Mouse (Mus musculus) olfactory bulb, adult 2 months (tissue): ENCODE results near the gene Homer2. TPM values are rescaled to one million over a fixed set of nuclear protein-coding genes. Genes with fewer than 3 reads are reported as not detected.

Experiments
- H3K27ac ChIP-seq: fragments of 200-500 bp; 2 replicates; pipeline ENCODE4 v1.5.1; 2012; ENCODE audit warnings: low read depth, low read length; ENCODE audit not compliant: insufficient read depth
- H3K4me1 ChIP-seq: fragments of 200-500 bp; 2 replicates; pipeline ENCODE4 v1.6.1; 2012; ENCODE audit warnings: low read length; ENCODE audit not compliant: control insufficient read depth, insufficient read depth
- H3K4me3 ChIP-seq: fragments of 200-500 bp; 2 replicates; pipeline ENCODE4 v1.5.1; 2012; ENCODE audit warnings: mild to moderate bottlenecking, low read depth, low read length, moderate library complexity; ENCODE audit not compliant: insufficient read depth
- CTCF ChIP-seq: fragments of 200-500 bp; IDR thresholded peaks from 2 replicates; pipeline ENCODE4 v1.5.1; 2012; ENCODE audit warnings: low read depth, mild to moderate bottlenecking, low read length, moderate library complexity; ENCODE audit not compliant: insufficient read depth
- POLR2A ChIP-seq: fragments of 200-500 bp; IDR thresholded peaks from 2 replicates; pipeline ENCODE4 v1.6.1; 2012; ENCODE audit warnings: mild to moderate bottlenecking, low read depth, low read length, moderate library complexity; ENCODE audit not compliant: insufficient read depth
- WGBS: fragments of 180-500 bp; shearing (Covaris S2); methylation state at CpG from one replicate; pipeline ENCODE4 v1.1.7; 2018; 5-methylcytosine and 5-hydroxymethylcytosine counted together
- polyA plus RNA-seq: library from polyadenylated mRNA; stranded (reverse); fragments of >200 nt; gene quantifications from 2 replicates; pipeline ENCODE4 v1.2.4, GENCODE M21; 2012; ENCODE audit warnings: low replicate concordance; ENCODE audit not compliant: missing spikeins, insufficient read depth, insufficient read length

Gene Homer2
- polyA plus RNA-seq, 1 experiment = not detected

DNA sequence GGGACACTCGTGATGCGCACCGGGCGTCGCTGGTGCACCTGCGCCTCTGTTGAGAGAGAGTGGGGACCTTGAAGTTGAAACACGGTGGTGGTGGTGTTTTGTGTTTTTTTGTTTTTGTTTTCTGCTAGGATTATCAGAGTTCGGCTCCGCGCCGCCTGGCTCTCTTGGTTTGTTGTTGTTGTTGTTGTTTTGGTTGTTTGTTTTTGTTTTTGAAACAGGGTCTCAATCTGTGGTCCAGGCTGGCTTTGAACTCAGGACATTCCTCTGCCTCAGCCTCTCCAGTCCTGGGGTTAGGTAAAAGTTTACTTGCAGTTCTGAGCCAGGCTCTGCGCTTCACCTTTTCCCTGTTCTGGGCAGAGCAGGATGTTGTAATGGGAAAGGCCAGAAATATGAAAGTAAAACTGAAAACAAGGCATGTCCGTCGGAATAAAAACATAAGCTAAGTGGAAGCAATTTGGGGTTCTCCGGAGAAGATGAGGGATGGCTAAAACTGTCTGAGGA lies 135.3 kb downstream of the Homer2 start:
- H3K27ac ChIP-seq = peak overlapping the region; percentile 94; the same call in 1 of the 2 replicates
- WGBS = 6% methylated on average over 15 of the region's 15 CpGs
- TF ChIP-seq CTCF = no peak
- no peak for TF ChIP-seq POLR2A
- H3K4me1 ChIP-seq = peaks cover 8% of the 10 kb centered on the region; the same call in 1 of the 2 replicates
- H3K4me3 ChIP-seq = peak overlapping the region; percentile 98

GRCm38 (mm10) chr7:81571108-81571940 lies 136.0 kb downstream of the Homer2 start, which contains the start of gene Whamm:
Whamm (plus strand) TSS chr7:81571266.
- peak; percentile 89 for TF ChIP-seq POLR2A
- no peak for TF ChIP-seq CTCF
- Histone ChIP-seq H3K27ac (peak within 1 kb of the TSS; percentile 94), H3K4me3 (peak within 1 kb of the TSS; percentile 98), H3K4me1 (peaks cover 7% of the 10 kb centered on the region; the same call in 1 of the 2 replicates)
- WGBS = under 1% methylated on average over 96 of the region's 96 CpGs

- peak overlapping the region; percentile 98 for H3K4me3 ChIP-seq
- WGBS = 2% methylated on average over 5 of the region's 5 CpGs
- TF ChIP-seq CTCF (no peak), POLR2A (no peak)
- H3K27ac ChIP-seq = 0 out of 2 replicates have a peak overlapping the region, but pooled peaks have one; percentile 8
- H3K4me1 ChIP-seq = peaks cover 6% of the 10 kb centered on the region; the same call in 1 of the 2 replicates
Measured at GRCm38 (mm10) chr7:81570752-81571107, 136.6 kb downstream of the Homer2 start.

DNA sequence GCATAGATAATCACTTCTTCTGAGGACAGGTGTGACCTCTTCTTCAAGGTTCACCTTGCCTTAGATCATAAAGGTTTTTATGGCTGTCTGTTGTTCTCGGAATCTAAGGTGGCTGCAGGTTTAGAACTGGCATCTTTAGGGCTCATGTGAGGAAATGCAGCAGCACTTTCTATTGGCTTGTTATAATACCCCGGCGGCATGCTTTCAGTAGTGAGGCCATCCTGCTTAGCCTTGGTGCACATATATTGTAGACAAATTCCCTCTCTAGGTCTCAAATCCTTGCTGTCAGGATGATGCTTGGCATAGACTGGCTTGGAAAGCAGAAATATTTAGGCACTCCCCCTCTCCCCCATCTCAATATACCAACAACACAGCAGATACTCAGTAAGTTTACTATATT lies 137.1 kb downstream of the Homer2 start:
- peaks cover 5% of the 10 kb centered on the region; the same call in 1 of the 2 replicates for H3K4me1 ChIP-seq
- TF ChIP-seq POLR2A (no peak), CTCF (no peak)
- H3K27ac ChIP-seq = no peak overlapping the region
- WGBS = 94% methylated on average over 3 of the region's 3 CpGs
- no peak overlapping the region for H3K4me3 ChIP-seq

DNA sequence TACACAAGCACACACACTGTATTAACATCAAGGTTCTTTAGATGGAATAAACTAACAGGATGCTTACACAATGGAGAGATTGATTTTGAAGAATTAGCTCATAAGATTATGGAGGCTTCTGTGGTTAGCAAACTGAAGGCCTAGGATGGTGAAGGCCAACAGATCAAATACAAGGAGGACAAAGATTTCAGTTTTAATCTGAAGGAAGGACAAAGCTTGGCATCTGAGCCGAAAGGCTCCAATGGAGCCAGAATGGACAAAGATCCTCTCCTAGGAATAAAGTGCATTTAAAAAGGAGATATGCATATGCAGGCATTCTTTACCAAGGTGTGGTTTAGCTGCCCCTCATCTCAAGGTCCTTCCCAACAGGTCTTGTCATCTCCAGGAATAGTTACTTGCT lies 137.5 kb downstream of the Homer2 start:
- TF ChIP-seq CTCF (no peak), POLR2A (no peak)
- peaks cover 5% of the 10 kb centered on the region; the same call in 1 of the 2 replicates for H3K4me1 ChIP-seq
- no peak overlapping the region for H3K4me3 ChIP-seq
- H3K27ac ChIP-seq = no peak overlapping the region
- 94% methylated on average over 1 of the region's 1 CpGs for WGBS

GRCm38 (mm10) chr7:81567396-81567795 lies 139.9 kb downstream of the Homer2 start:
- TF ChIP-seq CTCF (no peak), POLR2A (no peak)
- Histone ChIP-seq H3K27ac (no peak overlapping the region), H3K4me1 (peaks cover 2% of the 10 kb centered on the region; the same call in 1 of the 2 replicates), H3K4me3 (no peak overlapping the region)
- WGBS = 94% methylated on average over 5 of the region's 5 CpGs

DNA sequence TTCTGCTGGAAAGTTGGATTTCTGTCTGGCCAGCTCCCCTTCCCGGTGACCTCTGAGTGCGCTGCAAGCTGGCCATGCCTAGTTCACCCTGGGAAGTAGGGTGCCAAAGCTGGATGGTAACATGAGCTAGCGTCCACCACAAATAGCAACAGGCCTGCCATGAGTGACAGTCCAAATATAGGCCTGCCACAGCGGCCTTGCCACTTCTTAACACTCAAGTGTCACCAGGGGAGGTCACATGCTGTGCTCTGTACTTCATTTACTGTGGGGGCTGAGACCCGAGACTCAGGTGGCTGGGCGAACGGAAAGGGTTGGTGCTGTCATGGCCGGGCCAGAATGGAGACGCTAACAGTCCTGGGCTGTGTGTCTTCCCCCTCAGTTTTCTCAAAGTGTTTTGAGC lies 140.4 kb downstream of the Homer2 start, which contains the start of gene Fsd2:
TSS of gene Fsd2 (minus strand) at position 53 of the 400 bp plus-strand sequence.
- peaks cover 2% of the 10 kb centered on the region; the same call in 1 of the 2 replicates for H3K4me1 ChIP-seq
- no peak within 1 kb of the TSS for H3K4me3 ChIP-seq
- WGBS = 82% methylated on average over 9 of the region's 9 CpGs
- H3K27ac ChIP-seq = no peak within 1 kb of the TSS
- TF ChIP-seq POLR2A (no peak), CTCF (no peak)

GRCm38 (mm10) chr7:81566332-81566731 lies 141.0 kb downstream of the Homer2 start:
- Histone ChIP-seq H3K4me1 (peaks cover 2% of the 10 kb centered on the region; the same call in 1 of the 2 replicates), H3K27ac (no peak overlapping the region), H3K4me3 (no peak overlapping the region)
- 91% methylated on average over 4 of the region's 4 CpGs for WGBS
- no peak for TF ChIP-seq CTCF
- no peak for TF ChIP-seq POLR2A
